Mouse (Mus musculus) hindbrain, embryonic 16.5 days (tissue): ENCODE measurements around the gene Ccdc93. TPM values are rescaled to one million over a fixed set of nuclear protein-coding genes. Genes with fewer than 3 reads are reported as not detected.

ENCODE experiments used
- ATAC-seq: fragments of 200-750 bp; cut with Nextera tagmentation; 2 replicates; pipeline ENCODE4 v1.8.0; 2017; ENCODE audit warnings: moderate TSS enrichment, moderate library complexity
- H3K27ac ChIP-seq: fragments of 300-500 bp; sonication (generic); 2 replicates; pipeline ENCODE4 v1.5.1; 2014; ENCODE audit warnings: low read depth, mild to moderate bottlenecking, control low read depth, low read length, moderate library complexity
- H3K27me3 ChIP-seq: fragments of 300-500 bp; sonication (generic); replicated peaks from 2 replicates; pipeline ENCODE4 v1.6.1; 2014; ENCODE audit warnings: low read length; ENCODE audit not compliant: control insufficient read depth, insufficient read depth
- H3K36me3 ChIP-seq: fragments of 300-500 bp; sonication (generic); 2 replicates; pipeline ENCODE4 v1.6.1; 2014; ENCODE audit warnings: mild to moderate bottlenecking, low read length, moderate library complexity, mixed read lengths; ENCODE audit not compliant: control insufficient read depth, insufficient read depth
- H3K4me1 ChIP-seq: fragments of 300-500 bp; sonication (generic); 2 replicates; pipeline ENCODE4 v1.6.1; 2014; ENCODE audit warnings: low read depth, low read length; ENCODE audit not compliant: control insufficient read depth, insufficient read depth
- H3K4me2 ChIP-seq: fragments of 300-500 bp; sonication (generic); 2 replicates; pipeline ENCODE4 v1.6.1; 2014; ENCODE audit warnings: mild to moderate bottlenecking, low read length, control low read depth, moderate library complexity
- H3K4me3 ChIP-seq: fragments of 300-500 bp; sonication (generic); 2 replicates; pipeline ENCODE4 v1.5.1; 2014; ENCODE audit warnings: mild to moderate bottlenecking, low read length, control low read depth, moderate library complexity
- H3K9ac ChIP-seq: fragments of 300-500 bp; sonication (generic); 2 replicates; pipeline ENCODE4 v1.6.1; 2014; ENCODE audit warnings: low read depth, mild to moderate bottlenecking, control low read depth, low read length, moderate library complexity
- H3K9me3 ChIP-seq: fragments of 300-500 bp; sonication (generic); 2 replicates; pipeline ENCODE4 v1.6.1; 2014; ENCODE audit warnings: mild to moderate bottlenecking, low read length, moderate library complexity; ENCODE audit not compliant: control insufficient read depth
- WGBS: fragments of 180-500 bp; shearing (Covaris S2); extraction: QIAGEN DNeasy Blood & Tissue Kit; methylation state at CpG from one replicate; pipeline ENCODE4 v1.1.7; 2014; 5-methylcytosine and 5-hydroxymethylcytosine counted together
- polyA plus RNA-seq: library from polyadenylated mRNA; unstranded; fragments of >200 nt; fragmentation: Nextera tagmentation; extraction: Ambion mirVana; gene quantifications from 2 replicates; pipeline ENCODE4 v1.2.1, GENCODE M21; 2015

Gene Ccdc93
- polyA plus RNA-seq = 11.0 and 11.7 TPM in 2 replicates

DNA sequence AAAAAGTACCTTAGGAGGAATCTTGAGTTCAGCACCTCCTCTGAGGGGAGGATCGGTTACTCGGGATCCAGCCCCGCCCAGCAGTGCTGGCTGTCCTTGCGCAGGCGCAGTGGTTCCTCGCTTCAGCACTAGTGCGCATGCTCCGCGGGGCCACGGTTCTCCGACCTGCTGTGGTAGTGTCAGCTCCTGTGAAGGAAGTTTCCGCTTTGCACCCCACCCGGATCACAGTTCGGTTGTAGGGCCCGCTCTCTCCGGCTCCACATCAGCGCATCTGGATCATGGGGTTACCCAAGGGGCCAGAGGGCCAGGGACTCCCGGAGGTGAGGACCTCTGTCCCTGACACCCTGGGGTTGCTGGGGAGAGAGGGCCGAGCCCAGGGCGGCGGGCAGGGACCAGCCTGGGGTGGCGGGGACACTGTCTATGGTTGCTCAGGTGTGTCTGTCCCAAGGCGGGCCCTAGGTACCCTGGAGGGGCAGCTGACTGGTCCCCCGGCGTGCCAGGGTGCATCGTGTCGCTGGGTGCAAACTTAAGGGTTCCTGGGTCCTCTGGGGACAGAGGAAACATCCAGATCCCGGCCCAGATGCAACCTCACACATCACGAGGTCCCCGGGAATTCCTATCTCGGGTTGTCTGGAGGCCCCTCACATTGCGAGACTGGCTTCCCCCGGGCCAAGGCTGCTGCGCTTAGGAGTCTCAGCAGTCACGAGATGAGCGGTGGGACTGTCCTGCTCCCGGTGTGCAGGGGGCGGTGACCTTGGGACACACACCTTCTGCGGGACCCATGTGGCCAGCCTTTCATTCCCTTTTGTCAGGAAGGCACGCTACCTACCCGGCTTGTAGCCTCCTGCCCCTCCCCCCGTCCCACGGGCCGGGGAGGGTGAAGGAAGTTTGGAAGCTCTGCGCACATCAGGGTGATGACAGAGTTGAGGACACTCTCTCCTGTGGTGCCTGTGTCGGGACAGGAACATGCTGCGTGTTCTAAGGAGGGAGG is at the start of gene Ccdc93:
Gene Ccdc93, plus strand, starts transcription at position 112 of the 991 bp plus-strand sequence.
- Histone ChIP-seq H3K36me3 (no peaks in the 10 kb centered on the region; the same call in 1 of the 2 replicates), H3K4me3 (peak within 1 kb of the TSS; percentile 75), H3K9ac (peak within 1 kb of the TSS; percentile 79), H3K4me1 (peaks cover 12% of the 10 kb centered on the region), H3K9me3 (no peaks in the 10 kb centered on the region), H3K27ac (peak within 1 kb of the TSS; percentile 46; the same call in 1 of the 2 replicates), H3K27me3 (no peaks in the 10 kb centered on the region), H3K4me2 (peak within 1 kb of the TSS; percentile 81)
- WGBS = 1% methylated on average over 47 of the region's 47 CpGs
- ATAC-seq = peak; percentile 96

DNA sequence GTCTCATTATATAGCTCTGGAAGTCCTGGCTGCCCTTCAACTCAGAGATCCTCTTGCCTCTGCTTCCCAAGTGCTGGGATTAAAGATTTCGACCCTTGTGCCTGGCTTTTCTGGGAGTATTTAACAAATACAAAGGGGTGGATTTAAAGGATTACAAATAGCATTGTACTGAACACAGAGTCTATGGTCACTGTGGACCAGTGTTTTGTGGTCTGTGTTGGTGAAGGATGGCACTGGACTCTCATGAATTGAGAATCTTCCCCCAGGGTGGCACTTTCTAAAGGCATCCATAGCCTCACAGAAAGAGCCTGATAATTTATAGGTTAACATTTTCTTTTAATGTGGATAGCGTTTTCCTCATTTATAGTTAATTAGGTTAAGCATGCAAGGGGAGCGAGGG is 49.3 kb upstream of the Ccdc93 start:
- no peaks in the 10 kb centered on the region for H3K4me1 ChIP-seq
- H3K36me3 ChIP-seq = no peaks in the 10 kb centered on the region
- H3K4me2 ChIP-seq = no peak overlapping the region
- no peaks in the 10 kb centered on the region for H3K9me3 ChIP-seq
- H3K4me3 ChIP-seq = no peak overlapping the region
- H3K27ac ChIP-seq = no peak overlapping the region
- 0 out of 2 replicates have a peak, but pooled peaks have one; percentile 6 for ATAC-seq
- H3K9ac ChIP-seq = no peak overlapping the region
- 45% methylated on average over 3 of the region's 3 CpGs for WGBS
- no peaks in the 10 kb centered on the region for H3K27me3 ChIP-seq

DNA sequence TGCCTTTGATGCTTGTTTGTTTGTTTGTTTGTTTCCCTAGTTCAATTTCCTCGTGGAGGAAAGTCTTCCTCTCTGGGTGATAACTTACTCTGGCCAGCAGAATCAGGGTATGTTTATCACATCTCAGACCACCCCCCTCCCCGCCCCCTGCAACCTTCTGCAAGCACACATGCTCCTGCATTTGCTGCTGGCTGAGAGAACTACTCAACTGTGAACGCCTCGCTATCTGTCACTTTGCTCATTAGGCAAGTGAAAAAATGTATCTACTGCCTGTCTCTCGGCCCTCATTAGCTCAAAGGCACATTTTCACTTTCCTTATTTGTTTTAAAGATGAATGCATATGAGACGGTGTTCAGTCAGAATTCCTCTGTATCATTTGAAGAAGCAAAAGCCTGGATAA is 42.5 kb upstream of the Ccdc93 start:
- H3K4me3 ChIP-seq = no peak overlapping the region
- 30% methylated on average over 6 of the region's 6 CpGs for WGBS
- H3K9me3 ChIP-seq = no peaks in the 10 kb centered on the region
- peaks cover 5% of the 10 kb centered on the region for H3K4me1 ChIP-seq
- H3K36me3 ChIP-seq = no peaks in the 10 kb centered on the region
- ATAC-seq = no peak
- H3K4me2 ChIP-seq = no peak overlapping the region
- no peak overlapping the region for H3K27ac ChIP-seq
- H3K27me3 ChIP-seq = no peaks in the 10 kb centered on the region
- no peak overlapping the region for H3K9ac ChIP-seq

DNA sequence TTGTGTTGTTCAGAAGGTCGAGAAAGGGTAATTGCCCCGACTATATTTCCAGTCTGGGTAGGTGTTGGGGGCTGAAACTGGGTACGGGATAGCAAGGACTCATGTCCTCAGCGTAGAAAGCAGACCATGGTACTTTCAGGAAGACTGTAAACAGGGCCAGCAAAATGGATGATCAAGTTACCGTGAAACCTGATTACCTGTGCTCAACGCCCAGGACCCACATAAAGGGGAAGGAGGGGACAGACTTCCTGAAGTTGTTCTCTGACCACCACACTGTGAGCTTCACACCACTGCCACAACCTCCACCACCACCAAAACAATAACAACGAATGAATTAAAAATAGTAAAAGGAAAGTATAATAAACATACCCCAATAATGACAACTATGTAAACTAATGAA is 42.1 kb upstream of the Ccdc93 start:
- no peak for ATAC-seq
- Histone ChIP-seq H3K27ac (no peak overlapping the region), H3K36me3 (no peaks in the 10 kb centered on the region), H3K9ac (no peak overlapping the region), H3K27me3 (no peaks in the 10 kb centered on the region), H3K4me3 (no peak overlapping the region), H3K4me2 (no peak overlapping the region), H3K9me3 (no peaks in the 10 kb centered on the region), H3K4me1 (peaks cover 5% of the 10 kb centered on the region)
- 58% methylated on average over 7 of the region's 7 CpGs for WGBS

DNA sequence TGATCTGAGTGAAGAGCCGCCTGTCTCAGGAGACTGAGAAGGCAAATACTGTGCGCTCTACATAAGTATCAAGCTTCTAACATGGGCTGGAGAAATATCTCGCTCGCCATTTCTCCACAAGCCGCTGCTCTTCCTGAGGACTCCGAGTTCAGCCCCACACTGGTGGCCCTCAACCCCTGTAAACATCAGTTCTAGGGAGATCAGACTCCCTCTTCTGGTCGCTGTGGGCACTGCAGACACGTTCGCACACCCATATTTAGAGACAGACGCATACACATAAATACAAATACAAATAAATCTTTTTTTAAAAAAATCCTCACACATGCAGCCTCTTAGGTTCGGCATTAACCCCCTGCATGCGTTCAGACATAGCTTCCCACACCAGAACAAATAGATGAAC is 41.3 kb upstream of the Ccdc93 start:
- Histone ChIP-seq H3K4me2 (no peak overlapping the region), H3K9ac (no peak overlapping the region), H3K36me3 (no peaks in the 10 kb centered on the region), H3K9me3 (no peaks in the 10 kb centered on the region), H3K27ac (no peak overlapping the region), H3K4me1 (peaks cover 7% of the 10 kb centered on the region), H3K27me3 (no peaks in the 10 kb centered on the region), H3K4me3 (no peak overlapping the region)
- WGBS = 80% methylated on average over 12 of the region's 12 CpGs
- ATAC-seq = no peak

DNA sequence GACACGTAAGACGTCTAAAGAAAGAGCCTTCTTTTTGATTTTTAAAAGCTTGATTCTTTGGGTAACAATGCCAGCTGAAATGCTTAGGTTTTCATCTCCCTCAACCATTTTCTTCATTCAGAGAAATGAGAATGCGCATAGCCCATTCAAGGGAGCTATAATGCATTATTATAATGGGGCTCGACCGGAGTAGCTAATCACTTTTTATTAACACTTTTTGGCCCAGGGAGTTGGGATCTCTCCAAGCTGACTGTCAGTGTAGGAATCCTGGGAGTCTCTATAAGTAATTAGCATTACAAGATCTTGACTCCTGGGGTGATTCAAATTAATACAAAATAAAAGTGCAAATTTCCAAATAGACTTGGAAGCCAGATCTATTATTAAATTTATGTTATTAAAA is 40.8 kb upstream of the Ccdc93 start:
- Histone ChIP-seq H3K9ac (no peak overlapping the region), H3K27me3 (no peaks in the 10 kb centered on the region), H3K27ac (no peak overlapping the region), H3K4me1 (peaks cover 11% of the 10 kb centered on the region), H3K36me3 (no peaks in the 10 kb centered on the region), H3K4me2 (no peak overlapping the region), H3K4me3 (no peak overlapping the region), H3K9me3 (no peaks in the 10 kb centered on the region)
- WGBS = 44% methylated on average over 5 of the region's 5 CpGs
- ATAC-seq = no peak

DNA sequence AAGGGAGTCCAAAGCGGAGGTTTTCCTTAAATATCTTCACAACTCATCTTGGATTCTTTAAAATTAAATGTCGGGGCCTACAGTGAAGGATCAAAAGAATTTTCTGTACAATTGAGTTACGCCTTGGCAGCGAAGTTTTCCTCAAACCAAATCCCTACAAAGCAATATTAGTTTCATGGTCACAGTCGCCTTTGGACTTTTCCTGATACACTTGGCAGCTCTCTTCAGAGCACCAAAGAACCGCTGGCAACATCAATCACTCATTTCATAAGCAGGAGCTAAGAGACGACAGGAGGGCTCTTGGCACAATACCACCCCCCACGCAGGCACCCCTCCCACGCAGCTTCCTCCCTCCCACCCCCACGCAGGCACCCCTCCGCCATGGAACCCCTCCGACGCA is 40.4 kb upstream of the Ccdc93 start:
- peaks cover 14% of the 10 kb centered on the region for H3K4me1 ChIP-seq
- no peaks in the 10 kb centered on the region for H3K9me3 ChIP-seq
- H3K27ac ChIP-seq = no peak overlapping the region
- no peaks in the 10 kb centered on the region for H3K36me3 ChIP-seq
- WGBS = 32% methylated on average over 13 of the region's 13 CpGs
- peak overlapping the region; percentile 42 for H3K4me2 ChIP-seq
- no peaks in the 10 kb centered on the region for H3K27me3 ChIP-seq
- peak; percentile 25; the same call in 1 of the 2 replicates for ATAC-seq
- no peak overlapping the region for H3K9ac ChIP-seq
- H3K4me3 ChIP-seq = no peak overlapping the region

DNA sequence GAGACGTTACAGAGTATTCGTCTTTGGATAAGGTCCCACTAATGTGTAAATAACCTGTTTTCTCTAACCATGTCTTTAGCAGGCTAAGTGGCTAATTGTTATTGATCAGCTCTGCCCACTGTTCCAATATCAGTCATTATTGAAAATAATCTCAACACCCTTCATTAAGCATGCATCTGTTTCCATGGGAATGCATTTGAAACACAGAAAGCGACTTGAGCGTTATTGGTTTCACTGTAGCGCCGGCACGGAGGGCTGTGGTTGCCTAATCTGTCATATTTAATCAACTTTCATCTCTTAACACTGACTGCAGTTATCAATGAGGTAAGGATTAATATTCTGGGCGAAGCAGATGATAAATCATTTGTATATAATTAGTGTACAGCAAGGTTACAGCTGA is 40.0 kb upstream of the Ccdc93 start:
- peak; percentile 57 for ATAC-seq
- Histone ChIP-seq H3K9me3 (no peaks in the 10 kb centered on the region), H3K27me3 (no peaks in the 10 kb centered on the region), H3K4me2 (peak overlapping the region; percentile 42), H3K4me3 (no peak overlapping the region), H3K9ac (no peak overlapping the region), H3K36me3 (no peaks in the 10 kb centered on the region), H3K4me1 (peaks cover 15% of the 10 kb centered on the region), H3K27ac (no peak overlapping the region)
- 33% methylated on average over 8 of the region's 8 CpGs for WGBS

DNA sequence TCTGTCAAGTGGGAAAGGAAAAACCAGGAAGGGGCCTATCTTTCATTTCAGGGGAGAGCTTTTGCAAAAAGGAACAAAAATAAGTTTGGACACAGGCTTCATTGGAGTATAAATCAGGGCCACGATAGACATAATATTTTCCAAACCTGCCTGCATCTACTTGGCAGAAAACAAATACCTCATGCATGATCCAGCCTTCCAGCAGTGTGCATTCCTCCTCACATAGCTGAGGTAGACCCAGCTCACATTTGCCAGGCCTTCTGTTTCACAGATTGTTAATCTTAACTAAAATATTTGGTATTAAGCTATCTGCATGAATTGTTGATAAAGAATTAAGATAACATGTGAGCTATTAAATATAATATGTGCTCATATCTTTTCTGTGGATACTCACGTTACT is 37.7 kb upstream of the Ccdc93 start:
- WGBS = 74% methylated on average over 2 of the region's 2 CpGs
- Histone ChIP-seq H3K9ac (no peak overlapping the region), H3K27ac (no peak overlapping the region), H3K4me1 (peaks cover 15% of the 10 kb centered on the region), H3K27me3 (no peaks in the 10 kb centered on the region), H3K4me3 (no peak overlapping the region), H3K36me3 (no peaks in the 10 kb centered on the region), H3K9me3 (no peaks in the 10 kb centered on the region), H3K4me2 (no peak overlapping the region)
- ATAC-seq = no peak
